Mouse (Mus musculus) embryonic facial prominence, embryonic 13.5 days (tissue): ENCODE measurements around the gene Ppt1. TPM values are rescaled to one million over a fixed set of nuclear protein-coding genes. Genes with fewer than 3 reads are reported as not detected.

Experiments used
- ATAC-seq: fragments of 200-750 bp; cut with Nextera tagmentation; 2 replicates; pipeline ENCODE4 v1.8.0; 2017; ENCODE audit warnings: low read depth; ENCODE audit not compliant: insufficient number of reproducible peaks, insufficient read depth, low FRiP score, low TSS enrichment
- H3K27ac ChIP-seq: fragments of 300-500 bp; sonication (generic); 2 replicates; pipeline ENCODE4 v1.5.1; 2015; ENCODE audit warnings: moderate library complexity, mild to moderate bottlenecking, inconsistent platforms
- H3K27me3 ChIP-seq: fragments of 300-500 bp; sonication (generic); 2 replicates; pipeline ENCODE4 v1.6.1; 2015; ENCODE audit warnings: mild to moderate bottlenecking, inconsistent platforms
- H3K36me3 ChIP-seq: fragments of 300-500 bp; sonication (generic); 2 replicates; pipeline ENCODE4 v1.6.1; 2015; ENCODE audit warnings: mild to moderate bottlenecking, inconsistent platforms
- H3K4me1 ChIP-seq: fragments of 300-500 bp; sonication (generic); 2 replicates; pipeline ENCODE4 v1.6.1; 2015; ENCODE audit warnings: inconsistent platforms
- H3K4me2 ChIP-seq: fragments of 300-500 bp; sonication (generic); 2 replicates; pipeline ENCODE4 v1.6.1; 2015; ENCODE audit warnings: moderate library complexity, mild to moderate bottlenecking, inconsistent platforms
- H3K4me3 ChIP-seq: fragments of 300-500 bp; sonication (generic); 2 replicates; pipeline ENCODE4 v1.5.1; 2015; ENCODE audit warnings: mild to moderate bottlenecking, inconsistent platforms
- H3K9ac ChIP-seq: fragments of 300-500 bp; sonication (generic); 2 replicates; pipeline ENCODE4 v1.6.1; 2015; ENCODE audit warnings: mild to moderate bottlenecking, inconsistent platforms
- H3K9me3 ChIP-seq: fragments of 300-500 bp; sonication (generic); 2 replicates; pipeline ENCODE4 v1.6.1; 2016; ENCODE audit warnings: inconsistent platforms
- WGBS: fragments of 180-500 bp; shearing (Covaris S2); methylation state at CpG from one replicate; pipeline ENCODE4 v1.1.7; 2015; ENCODE audit warnings: mixed read lengths; 5-methylcytosine and 5-hydroxymethylcytosine counted together
- polyA plus RNA-seq: library from polyadenylated mRNA; unstranded; fragments of >200 nt; fragmentation: Nextera tagmentation; extraction: Ambion mirVana; gene quantifications from 2 replicates; pipeline ENCODE4 v1.2.1, GENCODE M21; 2015

Ppt1 gene
- polyA plus RNA-seq, 1 experiment from 2014 or later = 81.7 TPM

- 85% methylated on average over 5 of the region's 5 CpGs for WGBS
- no peaks in the 10 kb centered on the region for H3K27me3 ChIP-seq
- no peak overlapping the region for H3K4me2 ChIP-seq
- no peak overlapping the region for H3K4me3 ChIP-seq
- ATAC-seq = no peak
- H3K9ac ChIP-seq = no peak overlapping the region
- peaks cover 54% of the 10 kb centered on the region for H3K36me3 ChIP-seq
- H3K27ac ChIP-seq = no peak overlapping the region
- no peaks in the 10 kb centered on the region for H3K9me3 ChIP-seq
- H3K4me1 ChIP-seq = no peaks in the 10 kb centered on the region
Observed at GRCm38 (mm10) chr4:122870741-122871140, 34.7 kb downstream of the Ppt1 start.

GRCm38 (mm10) chr4:122871269-122871668 is 35.2 kb downstream of the Ppt1 start:
- 92% methylated on average over 11 of the region's 11 CpGs for WGBS
- H3K36me3 ChIP-seq = peaks cover 49% of the 10 kb centered on the region
- H3K4me2 ChIP-seq = no peak overlapping the region
- H3K4me1 ChIP-seq = no peaks in the 10 kb centered on the region
- H3K9me3 ChIP-seq = no peaks in the 10 kb centered on the region
- no peaks in the 10 kb centered on the region for H3K27me3 ChIP-seq
- H3K27ac ChIP-seq = no peak overlapping the region
- H3K4me3 ChIP-seq = no peak overlapping the region
- no peak overlapping the region for H3K9ac ChIP-seq
- no peak for ATAC-seq

- 83% methylated on average over 2 of the region's 2 CpGs for WGBS
- no peaks in the 10 kb centered on the region for H3K9me3 ChIP-seq
- H3K27me3 ChIP-seq = no peaks in the 10 kb centered on the region
- no peak overlapping the region for H3K4me2 ChIP-seq
- H3K9ac ChIP-seq = no peak overlapping the region
- H3K36me3 ChIP-seq = peaks cover 44% of the 10 kb centered on the region
- no peak overlapping the region for H3K27ac ChIP-seq
- H3K4me3 ChIP-seq = no peak overlapping the region
- H3K4me1 ChIP-seq = no peaks in the 10 kb centered on the region
- no peak for ATAC-seq
Observed at GRCm38 (mm10) chr4:122871989-122872388, 35.9 kb downstream of the Ppt1 start.

DNA sequence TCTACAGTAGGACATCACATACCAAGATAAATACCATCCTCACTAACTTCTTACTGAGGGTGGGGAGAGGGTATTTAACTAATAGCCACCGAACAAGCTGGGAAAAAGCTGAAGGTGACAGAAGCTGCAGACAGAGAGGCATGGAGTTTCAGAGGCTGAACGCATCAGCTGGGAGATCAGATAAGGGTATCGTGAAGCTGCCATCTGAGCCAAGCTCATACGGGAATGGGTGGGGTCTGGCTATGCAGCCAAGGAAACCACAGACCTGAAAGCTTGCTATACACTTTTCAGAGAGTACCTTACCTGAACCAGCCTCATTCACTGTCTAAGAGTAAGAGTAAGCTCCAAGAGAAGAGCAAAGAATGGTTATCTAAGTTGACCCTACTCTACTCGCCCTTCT is 37.0 kb downstream of the Ppt1 start:
- no peaks in the 10 kb centered on the region for H3K27me3 ChIP-seq
- ATAC-seq = no peak
- H3K4me2 ChIP-seq = no peak overlapping the region
- H3K36me3 ChIP-seq = peaks cover 37% of the 10 kb centered on the region
- H3K4me1 ChIP-seq = no peaks in the 10 kb centered on the region
- H3K4me3 ChIP-seq = no peak overlapping the region
- 65% methylated on average over 5 of the region's 5 CpGs for WGBS
- H3K27ac ChIP-seq = no peak overlapping the region
- H3K9me3 ChIP-seq = no peaks in the 10 kb centered on the region
- H3K9ac ChIP-seq = no peak overlapping the region

DNA sequence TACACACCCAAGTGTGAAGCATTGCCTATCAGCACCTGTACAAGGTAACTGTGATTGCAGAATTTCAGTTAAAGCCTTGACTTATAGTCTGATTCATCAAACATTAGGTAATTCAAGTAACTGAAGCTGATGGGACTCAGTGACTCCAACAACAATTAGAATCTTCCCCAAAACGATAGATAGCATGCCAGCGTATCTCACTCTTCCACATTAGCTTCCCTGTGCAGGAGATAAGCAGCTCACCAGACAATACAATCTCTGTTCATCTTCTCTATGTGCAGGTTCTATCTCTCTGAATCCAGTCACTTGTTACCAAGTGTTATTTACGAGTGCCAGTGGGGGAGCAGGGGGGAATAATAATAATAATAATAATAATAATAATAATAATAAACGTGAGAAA is 37.5 kb downstream of the Ppt1 start:
- Histone ChIP-seq H3K27me3 (no peaks in the 10 kb centered on the region), H3K4me3 (no peak overlapping the region), H3K4me1 (no peaks in the 10 kb centered on the region), H3K27ac (no peak overlapping the region), H3K9me3 (no peaks in the 10 kb centered on the region), H3K36me3 (peaks cover 32% of the 10 kb centered on the region), H3K9ac (no peak overlapping the region), H3K4me2 (no peak overlapping the region)
- no peak for ATAC-seq
- 91% methylated on average over 4 of the region's 4 CpGs for WGBS

GRCm38 (mm10) chr4:122878333-122879070 is 42.5 kb downstream of the Ppt1 start:
- Histone ChIP-seq H3K4me3 (no peak overlapping the region), H3K36me3 (no peaks in the 10 kb centered on the region; the same call in 1 of the 2 replicates), H3K27me3 (no peaks in the 10 kb centered on the region), H3K9ac (no peak overlapping the region), H3K9me3 (no peaks in the 10 kb centered on the region), H3K27ac (no peak overlapping the region), H3K4me2 (no peak overlapping the region), H3K4me1 (peaks cover 2% of the 10 kb centered on the region)
- 87% methylated on average over 2 of the region's 2 CpGs for WGBS
- ATAC-seq = no peak

GRCm38 (mm10) chr4:122882544-122882943 is 46.5 kb downstream of the Ppt1 start:
- H3K27ac ChIP-seq = no peak overlapping the region
- 0 out of 2 replicates have a peak overlapping the region, but pooled peaks have one; percentile 2 for H3K9ac ChIP-seq
- ATAC-seq = no peak
- H3K4me2 ChIP-seq = no peak overlapping the region
- no peaks in the 10 kb centered on the region for H3K9me3 ChIP-seq
- H3K27me3 ChIP-seq = no peaks in the 10 kb centered on the region
- 77% methylated on average over 3 of the region's 3 CpGs for WGBS
- peaks cover 18% of the 10 kb centered on the region for H3K4me1 ChIP-seq
- H3K4me3 ChIP-seq = no peak overlapping the region
- no peaks in the 10 kb centered on the region for H3K36me3 ChIP-seq

DNA sequence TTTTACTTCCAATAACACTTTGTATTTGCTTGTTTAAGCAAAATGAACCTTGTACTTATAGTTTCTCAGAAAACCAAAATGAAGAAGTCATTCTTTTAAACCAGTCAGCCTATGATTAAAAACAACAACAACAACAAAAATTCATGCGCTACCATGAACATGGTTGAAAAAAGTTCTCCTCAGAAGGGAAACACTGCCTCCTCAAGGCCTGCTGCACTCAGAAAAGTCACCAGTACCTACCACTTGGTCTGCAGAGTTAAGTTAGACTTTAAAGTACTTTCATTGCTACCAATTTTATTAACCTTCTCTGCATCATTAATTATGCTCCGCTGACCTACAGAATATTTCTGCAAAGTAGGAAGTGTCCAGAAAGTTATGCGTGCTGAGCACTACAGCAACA is 47.3 kb downstream of the Ppt1 start:
- Histone ChIP-seq H3K4me2 (0 out of 2 replicates have a peak overlapping the region, but pooled peaks have one; percentile 66), H3K9ac (0 out of 2 replicates have a peak overlapping the region, but pooled peaks have one; percentile 8), H3K36me3 (no peaks in the 10 kb centered on the region), H3K27ac (no peak overlapping the region), H3K9me3 (no peaks in the 10 kb centered on the region), H3K4me3 (no peak overlapping the region), H3K4me1 (peaks cover 18% of the 10 kb centered on the region), H3K27me3 (no peaks in the 10 kb centered on the region)
- ATAC-seq = no peak
- WGBS = 89% methylated on average over 3 of the region's 3 CpGs

DNA sequence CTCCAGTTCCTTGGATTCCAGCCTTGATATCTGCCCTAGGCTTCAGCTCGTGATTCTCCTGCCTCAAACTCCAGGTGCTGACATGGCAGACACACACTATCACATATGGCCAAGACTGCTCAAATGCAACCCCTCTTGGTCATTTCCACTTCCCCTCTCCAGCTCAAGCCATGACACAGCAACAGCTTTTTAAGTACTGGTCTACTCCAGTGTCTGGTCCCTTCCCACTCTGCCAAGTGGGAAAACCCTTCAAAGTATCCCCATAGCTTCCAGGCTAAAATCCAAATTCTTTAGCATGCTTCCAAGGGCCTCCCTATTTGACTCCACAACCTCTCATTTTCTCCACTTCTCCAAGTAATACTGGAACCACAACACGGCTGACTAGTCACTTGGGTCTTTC is 48.0 kb downstream of the Ppt1 start:
- H3K9me3 ChIP-seq = no peaks in the 10 kb centered on the region
- ATAC-seq = no peak
- peak overlapping the region; percentile 66 for H3K4me2 ChIP-seq
- no peak overlapping the region; the same call in 1 of the 2 replicates for H3K27ac ChIP-seq
- H3K27me3 ChIP-seq = no peaks in the 10 kb centered on the region
- 65% methylated on average over 2 of the region's 2 CpGs for WGBS
- H3K4me3 ChIP-seq = peak overlapping the region; percentile 83; the same call in 1 of the 2 replicates
- no peaks in the 10 kb centered on the region for H3K36me3 ChIP-seq
- H3K9ac ChIP-seq = peak overlapping the region; percentile 27; the same call in 1 of the 2 replicates
- H3K4me1 ChIP-seq = peaks cover 18% of the 10 kb centered on the region

DNA sequence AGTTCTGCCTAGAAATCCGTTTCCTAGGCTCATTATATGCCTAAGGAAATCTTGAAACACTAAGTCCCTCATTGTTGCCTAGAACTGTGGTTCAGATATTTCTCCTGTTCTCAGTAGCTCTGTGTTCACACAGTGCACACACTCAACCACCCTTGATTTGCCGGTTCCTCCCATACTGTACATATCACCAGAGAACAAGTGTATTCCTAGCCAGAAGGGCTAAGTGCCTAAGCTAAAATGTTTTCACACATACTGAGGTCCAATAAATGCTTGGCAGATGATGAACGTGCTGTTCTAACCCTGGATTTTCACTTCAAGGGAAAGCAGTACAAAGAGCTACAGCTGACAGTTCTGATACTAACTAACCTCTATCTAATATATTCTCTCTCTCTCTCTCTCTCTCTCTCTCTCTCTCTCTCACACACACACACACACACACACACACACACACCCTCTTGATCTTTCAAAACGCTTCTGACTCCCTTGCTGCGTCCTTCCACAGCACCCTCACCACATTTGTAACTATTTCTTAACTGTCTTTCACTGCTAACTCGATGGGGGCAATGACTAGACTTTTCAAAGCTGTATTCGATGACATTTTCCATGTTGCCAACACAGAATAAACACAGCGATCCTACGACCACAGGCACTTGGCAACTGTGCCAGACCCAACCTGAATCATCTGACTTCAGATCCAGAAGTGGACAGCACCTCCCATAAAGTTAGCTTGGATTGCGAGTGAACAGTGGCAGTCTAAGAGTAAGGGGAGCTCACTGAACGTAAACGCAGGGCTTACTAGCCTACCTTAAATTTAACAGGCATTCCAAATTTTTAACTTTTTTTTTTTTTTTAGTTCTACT is 48.7 kb downstream of the Ppt1 start:
- Histone ChIP-seq H3K4me1 (peaks cover 18% of the 10 kb centered on the region), H3K27ac (peak overlapping the region; percentile 99; the same call in 1 of the 2 replicates), H3K27me3 (no peaks in the 10 kb centered on the region), H3K36me3 (no peaks in the 10 kb centered on the region), H3K9me3 (no peaks in the 10 kb centered on the region), H3K9ac (peak overlapping the region; percentile 88), H3K4me3 (peak overlapping the region; percentile 83), H3K4me2 (peak overlapping the region; percentile 66)
- ATAC-seq = no peak
- WGBS = 42% methylated on average over 12 of the region's 12 CpGs

GRCm38 (mm10) chr4:122885768-122886578 is 49.9 kb downstream of the Ppt1 start, which contains the start of gene Cap1:
Gene Cap1 (minus strand): TSS chr4:122886056.
- Histone ChIP-seq H3K27ac (peak within 1 kb of the TSS; percentile 99), H3K4me1 (peaks cover 18% of the 10 kb centered on the region), H3K27me3 (no peaks in the 10 kb centered on the region), H3K4me2 (peak within 1 kb of the TSS; percentile 83), H3K9me3 (no peaks in the 10 kb centered on the region), H3K4me3 (peak within 1 kb of the TSS; percentile 83), H3K9ac (peak within 1 kb of the TSS; percentile 88), H3K36me3 (no peaks in the 10 kb centered on the region)
- peak; percentile 94 for ATAC-seq
- WGBS = under 1% methylated on average over 49 of the region's 49 CpGs
